Comparison of ENCODE assay signal across 8 mouse cellular contexts in the genomic region with DNA sequence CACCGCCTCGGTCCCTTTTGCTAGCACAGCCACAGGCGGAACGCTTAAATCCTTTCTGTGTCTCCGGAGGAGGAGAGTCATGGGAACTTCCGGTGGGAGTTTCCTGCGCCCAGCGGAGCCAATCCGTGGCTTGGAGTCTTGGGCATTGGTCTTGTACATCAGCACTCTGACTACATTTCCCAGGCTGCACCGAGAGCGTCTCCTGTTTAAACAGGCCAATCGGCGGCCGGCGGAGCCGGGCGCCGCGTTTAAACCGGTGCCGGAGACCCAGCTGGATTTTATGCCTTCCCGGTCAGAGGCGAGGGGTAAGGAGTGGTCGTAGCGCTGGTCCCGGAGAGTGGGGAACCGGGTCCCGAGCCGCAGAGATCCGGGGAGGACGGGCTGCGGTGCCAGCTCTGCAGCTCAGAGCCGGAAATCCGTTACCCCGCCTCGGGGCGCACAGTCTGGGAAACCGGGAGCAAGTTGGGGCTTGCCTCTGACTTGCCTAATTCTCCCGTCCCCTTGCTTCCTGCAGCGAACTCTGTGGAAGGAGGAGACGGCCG. TPM values are rescaled to one million over a fixed set of nuclear protein-coding genes. Genes with fewer than 3 reads are reported as not detected.
DNase-seq lines count a peak whose midpoint lies in the region; ATAC-seq and TF ChIP-seq lines count a peak whose summit lies in the region.

Gtse1 (plus strand) TSS at position 256 of the 542 bp plus-strand sequence.

- 0 out of 6 replicates have a peak, but pooled peaks of 1 of the 3 experiments have one; percentile 3 for TF ChIP-seq CTCF in MEL (IDR thresholded peaks at IDR 0.05 in 2 of 3, conservative IDR thresholded peaks at IDR 0.05 in 1 of 3; ENCODE audit: control insufficient read depth in 1 of 3, insufficient read depth in 1 of 3, low read depth in 2 of 3, low read length in 3 of 3, poor library complexity in 1 of 3, severe bottlenecking in 1 of 3)
- no peak for TF ChIP-seq CTCF in cerebellum, adult 2 months (IDR thresholded peaks at IDR 0.05; ENCODE audit: borderline replicate concordance, insufficient read depth, low read depth, low read length)
- TF ChIP-seq CTCF in forebrain, postnatal 0 days (IDR thresholded peaks at IDR 0.05; ENCODE audit: low read depth), result no peak

- H3K79me2 ChIP-seq in MEL (ENCODE audit: control insufficient read depth, insufficient read depth, low read length, poor library complexity), result peaks cover 18% of the 10 kb centered on the region

- peak within 1 kb of the TSS; percentile 65 for H3K27ac ChIP-seq in MEL (ENCODE audit: control insufficient read depth, low read depth, low read length)
- peak within 1 kb of the TSS; percentile 83 for H3K27ac ChIP-seq in cerebellum, adult 2 months (ENCODE audit: insufficient read depth, low read length)
- peak within 1 kb of the TSS; percentile 81 for H3K27ac ChIP-seq in forebrain, postnatal 0 days (ENCODE audit: low read depth, low read length)
- H3K27ac ChIP-seq in lung, embryonic 15.5 days, result peak within 1 kb of the TSS; percentile 66

- peak within 1 kb of the TSS; percentile 92 for H3K4me2 ChIP-seq in forebrain, postnatal 0 days (ENCODE audit: low read depth)
- peak within 1 kb of the TSS; percentile 73 for H3K4me2 ChIP-seq in lung, embryonic 15.5 days

- TF ChIP-seq RAD21 in MEL (IDR thresholded peaks at IDR 0.05; ENCODE audit: low read depth, low read length), result no peak

- peaks cover 3 to 8% of the 10 kb centered on the region in 2 experiments; a peak in 3 of 4 replicates for H3K36me3 ChIP-seq in MEL (ENCODE audit: control insufficient read depth in 1 of 2, insufficient read depth in 2 of 2, low read length in 2 of 2)
- no peaks in the 10 kb centered on the region for H3K36me3 ChIP-seq in forebrain, postnatal 0 days (ENCODE audit: insufficient read depth)
- peaks cover 28% of the 10 kb centered on the region for H3K36me3 ChIP-seq in lung, embryonic 15.5 days

- no peaks in the 10 kb centered on the region for H3K27me3 ChIP-seq in MEL (ENCODE audit: control insufficient read depth in 1 of 2, insufficient read depth in 2 of 2, low read length in 2 of 2)
- no peaks in the 10 kb centered on the region for H3K27me3 ChIP-seq in cerebellum, adult 2 months (ENCODE audit: control insufficient read depth, insufficient read depth, low read length)
- H3K27me3 ChIP-seq in forebrain, postnatal 0 days (ENCODE audit: insufficient read depth, low read length), result no peaks in the 10 kb centered on the region
- no peaks in the 10 kb centered on the region for H3K27me3 ChIP-seq in lung, embryonic 15.5 days

- H3K9me3 ChIP-seq in MEL (replicated peaks; ENCODE audit: insufficient read depth, low read length), result no peaks in the 10 kb centered on the region
- H3K9me3 ChIP-seq in forebrain, postnatal 0 days (ENCODE audit: low read length), result no peaks in the 10 kb centered on the region
- no peaks in the 10 kb centered on the region for H3K9me3 ChIP-seq in lung, embryonic 15.5 days

- peak; percentile 66 to 84 for TF ChIP-seq POLR2A in MEL (IDR thresholded peaks at IDR 0.05; ENCODE audit: control insufficient read depth in 1 of 2, insufficient read depth in 1 of 2, low read depth in 1 of 2, low read length in 2 of 2, poor library complexity in 1 of 2)
- TF ChIP-seq POLR2A in cerebellum, adult 2 months (IDR thresholded peaks at IDR 0.05; ENCODE audit: borderline replicate concordance, insufficient read depth, low read length), result peak; percentile 88; the same call in 1 of the 2 replicates

- TF ChIP-seq EP300 in MEL (IDR thresholded peaks at IDR 0.05; ENCODE audit: low read depth in 1 of 2, low read length in 2 of 2), result no peak

- peak; percentile 98 for DNase-seq in MEL (ENCODE audit: low read depth, low spot score)
- DNase-seq in cerebellum, adult 2 months, result peak; percentile 95 to 96
- DNase-seq in forebrain, postnatal 0 days, result peak; percentile 97
- peak; percentile 95 for DNase-seq in heart, postnatal 4 days
- peak; percentile 96 for DNase-seq in layer of hippocampus, adult 8-10 months (ENCODE audit: low spot score in 2 of 2)
- DNase-seq in ovary, adult 18-20 months (ENCODE audit: low spot score), result peak; percentile 91
- peak; percentile 95 for DNase-seq in thymus, postnatal 0 days (ENCODE audit: low spot score)

- H3K9ac ChIP-seq in MEL (ENCODE audit: control insufficient read depth, low read depth, low read length, poor library complexity, severe bottlenecking), result peak within 1 kb of the TSS; percentile 97
- H3K9ac ChIP-seq in forebrain, postnatal 0 days, result peak within 1 kb of the TSS; percentile 78
- H3K9ac ChIP-seq in lung, embryonic 15.5 days, result peak within 1 kb of the TSS; percentile 63

- WGBS in cerebellum, adult 2 months, result under 1% methylated on average over 42 of the region's 42 CpGs
- WGBS in forebrain, postnatal 0 days, result 1% methylated on average over 42 of the region's 42 CpGs
- WGBS in lung, embryonic 15.5 days, result under 1% methylated on average over 42 of the region's 42 CpGs

- ATAC-seq in forebrain, postnatal 0 days, result peak; percentile 100
- peak; percentile 97 for ATAC-seq in lung, embryonic 15.5 days (ENCODE audit: borderline replicate concordance, extremely low read depth, low FRiP score, low TSS enrichment)

- peaks cover 0 to 7% of the 10 kb centered on the region in 2 experiments; a peak in 1 of 4 replicates for H3K4me1 ChIP-seq in MEL (ENCODE audit: control insufficient read depth in 1 of 2, insufficient read depth in 2 of 2, low read length in 2 of 2)
- no peaks in the 10 kb centered on the region for H3K4me1 ChIP-seq in cerebellum, adult 2 months (ENCODE audit: control insufficient read depth, insufficient read depth, low read length)
- H3K4me1 ChIP-seq in forebrain, postnatal 0 days (ENCODE audit: insufficient read depth), result 0 out of 2 replicates have a peak, but pooled peaks cover 4% of the 10 kb centered on the region
- peaks cover 22% of the 10 kb centered on the region for H3K4me1 ChIP-seq in lung, embryonic 15.5 days

- H3K4me3 ChIP-seq in MEL (ENCODE audit: control insufficient read depth in 1 of 2, insufficient read depth in 1 of 2, low read depth in 2 of 2, low read length in 2 of 2), result peak within 1 kb of the TSS; percentile 73 to 99
- H3K4me3 ChIP-seq in cerebellum, adult 2 months (replicated peaks; ENCODE audit: insufficient read depth, low read depth, low read length), result peak within 1 kb of the TSS; percentile 89
- H3K4me3 ChIP-seq in forebrain, postnatal 0 days (ENCODE audit: low read depth, low read length), result peak within 1 kb of the TSS; percentile 59
- H3K4me3 ChIP-seq in lung, embryonic 15.5 days, result peak within 1 kb of the TSS; percentile 79

TF ChIP-seq in MEL, 35 proteins besides CTCF, POLR2A, EP300 and RAD21 (continues in another document):
- TF ChIP-seq POLR2AphosphoS5 (IDR thresholded peaks at IDR 0.05; ENCODE audit: borderline replicate concordance, low read depth, low read length), result no peak
- TF ChIP-seq MYC (IDR thresholded peaks at IDR 0.05; ENCODE audit: low read depth, low read length), result peak; percentile 82
- TF ChIP-seq TCF12 (IDR thresholded peaks at IDR 0.05; ENCODE audit: low read depth, low read length), result peak; percentile 64; the same call in 1 of the 2 replicates
- TF ChIP-seq GATA1 (IDR thresholded peaks at IDR 0.05; ENCODE audit: low read depth, low read length), result no peak
- TF ChIP-seq MAFK (IDR thresholded peaks at IDR 0.05; ENCODE audit: borderline replicate concordance, low read depth, low read length), result no peak
- peak; percentile 47; the same call in 1 of the 2 replicates for TF ChIP-seq MAX (IDR thresholded peaks at IDR 0.05; ENCODE audit: low read length)
- no peak for TF ChIP-seq E2F4 (IDR thresholded peaks at IDR 0.05; ENCODE audit: borderline replicate concordance, low read depth, low read length)
- no peak for TF ChIP-seq ZNF384 (IDR thresholded peaks at IDR 0.05; ENCODE audit: low read depth, low read length)
- no peak for TF ChIP-seq RCOR1 (IDR thresholded peaks at IDR 0.05; ENCODE audit: low read depth, low read length)
- no peak for TF ChIP-seq NRF1 (IDR thresholded peaks at IDR 0.05; ENCODE audit: insufficient read depth, low read depth, low read length, poor library complexity, severe bottlenecking)
- TF ChIP-seq BHLHE40 (IDR thresholded peaks at IDR 0.05; ENCODE audit: borderline replicate concordance, low read depth, low read length), result no peak
- no peak for TF ChIP-seq ZC3H11A (IDR thresholded peaks at IDR 0.05; ENCODE audit: low read depth, low read length)
- TF ChIP-seq MEF2A (IDR thresholded peaks at IDR 0.05; ENCODE audit: extremely low read depth, insufficient replicate concordance, low read depth, low read length, poor library complexity, severe bottlenecking), result no peak
- no peak for TF ChIP-seq USF2 (IDR thresholded peaks at IDR 0.05; ENCODE audit: borderline replicate concordance in 1 of 2, insufficient read depth in 1 of 2, low read depth in 1 of 2, low read length in 2 of 2)
- TF ChIP-seq GABPA (IDR thresholded peaks at IDR 0.05; ENCODE audit: low read depth, low read length), result no peak
- TF ChIP-seq TAL1 (IDR thresholded peaks at IDR 0.05; ENCODE audit: low read length), result no peak
- TF ChIP-seq MYB (IDR thresholded peaks at IDR 0.05; ENCODE audit: low read depth, low read length), result no peak; the same call in 1 of the 2 replicates
- TF ChIP-seq HCFC1 (IDR thresholded peaks at IDR 0.05; ENCODE audit: low read depth, low read length), result peak; percentile 99
- TF ChIP-seq SIN3A (IDR thresholded peaks at IDR 0.05; ENCODE audit: low read length), result peak; percentile 98
- TF ChIP-seq NELFE (IDR thresholded peaks at IDR 0.05; ENCODE audit: low read depth, low read length), result peak; percentile 87
- TF ChIP-seq TBP (IDR thresholded peaks at IDR 0.05; ENCODE audit: low read depth, low read length), result peak; percentile 93
- TF ChIP-seq CHD1 (IDR thresholded peaks at IDR 0.05; ENCODE audit: low read depth, low read length), result no peak
- TF ChIP-seq ELF1 (IDR thresholded peaks at IDR 0.05; ENCODE audit: low read depth, low read length), result peak; percentile 71
- no peak for TF ChIP-seq UBTF (IDR thresholded peaks at IDR 0.05; ENCODE audit: borderline replicate concordance, insufficient read depth, low read depth, low read length)

RNA-seq across cellular contexts. Expression of gene Gtse1, which starts in this region (rescaled TPM):
- total RNA-seq in MEL (2012; rRNA removed), result 22.6 and 24.1 TPM in 2 replicates
- 10 to 100 TPM in 1 of 2 experiments, not detected in 1; 38.3 TPM for polyA plus RNA-seq in MEL (2012; ENCODE audit: insufficient read depth in 1 of 2, insufficient read length in 2 of 2, low read depth in 1 of 2, low replicate concordance in 2 of 2, missing spikeins in 1 of 2)
- 0.64 and 0.79 TPM in 2 replicates for polyA plus RNA-seq in cerebellum, adult 2 months (2012; rRNA removed)
- total RNA-seq in forebrain, postnatal 0 days (2014; rRNA removed), result 2.2 and 4.3 TPM in 2 replicates
- polyA plus RNA-seq in forebrain, postnatal 0 days (2015; fragmentation: Nextera tagmentation; extraction: Ambion mirVana), result 3.2 and 3.7 TPM in 2 replicates
- 10 to 100 TPM; 15.2 to 16.9 TPM for total RNA-seq in heart, postnatal 4 days (2021)
- under 1 TPM; 0.22 to 0.86 (median 0.49) TPM for total RNA-seq in layer of hippocampus, adult 8-10 months (2022)
- 31.6 and 33.0 TPM in 2 replicates for polyA plus RNA-seq in lung, embryonic 15.5 days (2015; fragmentation: Nextera tagmentation; extraction: Ambion mirVana)
- polyA plus RNA-seq in thymus, postnatal 0 days (2015; fragmentation: Nextera tagmentation; extraction: Ambion mirVana), result 27.0 and 27.4 TPM in 2 replicates

Comparison
In these comparisons a context has a peak if more than half of its experiments do, and no peak if none do; other contexts are left out.
1. Peak in every context shown above with its lines: DNase-seq, ATAC-seq, H3K4me3 ChIP-seq and H3K27ac ChIP-seq.
2. Peak in DNase-seq, H3K4me3 ChIP-seq and H3K27ac ChIP-seq in cerebellum, adult 2 months; RNA of the gene not detected or under 1 TPM.
3. Peak in DNase-seq in layer of hippocampus, adult 8-10 months; RNA of the gene not detected or under 1 TPM.